Mouse (Mus musculus) ES-Bruce4 (cell line): ENCODE data around the gene Ndufaf2.

Experiments used
- CTCF ChIP-seq: IDR thresholded peaks from one replicate; pipeline ENCODE4 v1.8.1; 2011; ENCODE audit warnings: low read depth, low read length
- POLR2A ChIP-seq: IDR thresholded peaks from one replicate; pipeline ENCODE4 v1.8.1; 2011; ENCODE audit warnings: low read length; ENCODE audit not compliant: insufficient read depth

- TF ChIP-seq CTCF (no peak), POLR2A (no peak)
Measured at GRCm38 (mm10) chr13:108047364-108047763, 111.1 kb downstream of the Ndufaf2 start.
